Mouse (Mus musculus): ENCODE results near the gene AW011738. TPM values are rescaled to one million over a fixed set of nuclear protein-coding genes. Genes with fewer than 3 reads are reported as not detected.

The AW011738 gene
- polyA plus RNA-seq, 1 experiment from 2014 or later: 4.2 TPM

DNA sequence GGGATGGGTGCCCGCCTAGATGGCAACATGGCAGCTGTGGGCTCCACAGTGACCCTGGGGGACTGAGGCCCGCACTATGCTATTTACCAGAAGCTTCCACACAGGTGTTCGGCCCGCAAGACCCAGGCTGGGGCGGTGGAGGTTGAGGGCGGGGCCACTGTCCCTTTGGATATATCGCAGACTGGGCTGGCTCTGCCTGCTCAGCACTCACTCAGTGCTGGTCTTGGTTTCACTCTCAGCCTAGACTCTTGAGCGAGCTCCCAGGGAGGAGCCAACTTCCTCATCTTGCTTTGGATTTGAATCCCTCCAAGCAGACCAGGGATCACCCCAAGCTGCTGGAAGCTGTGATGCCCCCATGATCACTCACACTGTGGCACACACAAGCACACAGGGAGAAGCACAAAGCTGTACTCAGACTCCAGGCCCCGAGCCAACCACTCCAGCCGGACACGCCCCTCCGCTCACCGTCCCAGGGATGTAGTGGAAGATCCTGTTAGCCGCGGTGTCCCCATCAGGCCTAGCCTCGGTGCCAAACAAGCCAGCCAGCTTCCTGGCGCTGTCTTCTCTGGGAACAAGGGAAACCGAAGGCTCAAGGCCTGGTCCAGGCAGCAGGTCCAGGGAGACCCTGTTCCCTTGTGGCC, 24.8 kb downstream of the AW011738 start:
- ATAC-seq (ENCODE audit: low FRiP score): no peak
- WGBS: 39% methylated on average over 18 of the region's 18 CpGs
- Histone ChIP-seq H3K27me3 (replicated peaks) (no peaks in the 10 kb centered on the region), H3K27ac (replicated peaks) (no peak overlapping the region), H3K9ac (replicated peaks) (no peak overlapping the region), H3K4me1 (peaks cover 6% of the 10 kb centered on the region; the same call in 1 of the 2 replicates), H3K4me2 (no peak overlapping the region), H3K9me3 (replicated peaks) (no peaks in the 10 kb centered on the region), H3K36me3 (peaks cover 45% of the 10 kb centered on the region), H3K4me3 (replicated peaks) (no peak overlapping the region)

DNA sequence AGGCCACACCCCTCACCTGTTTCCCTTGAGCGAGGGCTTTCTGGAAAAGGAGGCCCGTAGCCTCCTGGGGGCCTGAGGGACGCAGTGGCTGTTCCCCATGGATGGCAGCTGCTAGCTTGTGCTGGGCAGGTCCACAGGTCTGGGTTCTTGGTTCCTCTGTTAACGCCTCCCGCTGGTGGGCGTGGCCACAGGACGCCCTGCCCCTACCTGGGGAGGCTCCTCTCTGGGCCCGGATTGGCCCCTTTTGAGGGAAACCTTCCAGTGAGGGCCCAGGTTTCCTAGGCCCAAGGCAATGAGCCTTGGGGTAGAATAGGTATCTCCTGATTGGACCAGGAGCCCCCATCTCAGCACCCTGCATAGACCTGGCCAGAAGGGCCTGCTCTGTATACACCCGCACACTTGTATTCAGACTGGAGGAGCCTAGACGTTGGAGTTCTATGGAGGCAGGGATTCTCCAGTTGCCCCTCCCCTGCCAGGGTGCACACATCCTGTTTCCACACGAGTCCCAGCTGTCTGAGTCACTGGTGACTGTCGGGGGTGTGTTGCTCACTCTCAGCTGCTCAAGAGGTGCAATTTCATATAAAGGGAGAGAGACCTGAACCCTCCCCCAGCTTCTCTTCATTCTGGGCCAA, 25.4 kb downstream of the AW011738 start:
- H3K36me3 ChIP-seq: peaks cover 48% of the 10 kb centered on the region
- no peak for ATAC-seq (ENCODE audit: low FRiP score)

DNA sequence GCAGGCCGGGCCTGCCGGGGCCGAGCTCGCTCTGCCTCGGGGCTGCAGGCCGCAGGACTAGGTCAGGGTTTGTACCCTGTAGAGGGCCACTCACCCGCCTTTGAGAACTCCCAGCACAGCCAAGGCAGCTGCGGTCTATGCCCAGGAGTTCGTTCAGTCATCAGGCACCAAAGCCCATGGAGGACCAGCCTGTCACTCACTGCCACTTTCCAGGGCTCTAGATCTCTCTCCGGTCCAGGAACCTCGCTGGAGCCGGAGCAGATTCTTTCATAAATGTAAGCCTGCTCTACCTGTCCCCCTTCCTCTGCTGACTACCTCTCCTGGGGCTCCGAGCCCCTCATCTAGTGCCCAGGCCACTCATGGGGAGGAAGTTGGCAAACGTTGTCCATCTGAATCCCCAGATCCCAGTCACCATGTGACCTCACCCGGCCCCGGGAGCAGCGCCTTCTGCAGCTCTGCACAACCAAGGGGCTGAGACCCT, 31.0 kb downstream of the AW011738 start:
- Histone ChIP-seq H3K9me3 (replicated peaks) (no peaks in the 10 kb centered on the region), H3K4me2 (peak overlapping the region; percentile 92), H3K36me3 (peaks cover 56% of the 10 kb centered on the region), H3K9ac (replicated peaks) (peak overlapping the region; percentile 75), H3K4me1 (peaks cover 23% of the 10 kb centered on the region), H3K4me3 (replicated peaks) (peak overlapping the region; percentile 73), H3K27me3 (replicated peaks) (no peaks in the 10 kb centered on the region), H3K27ac (replicated peaks) (peak overlapping the region; percentile 90)
- 6% methylated on average over 17 of the region's 17 CpGs for WGBS
- peak; percentile 23; the same call in 1 of the 2 replicates for ATAC-seq (ENCODE audit: low FRiP score)

More for the DNA sequence above, 25.4 kb downstream of the AW011738 start:
- WGBS: 24% methylated on average over 12 of the region's 12 CpGs
- no peak overlapping the region for H3K9ac ChIP-seq (replicated peaks)
- H3K4me3 ChIP-seq (replicated peaks): no peak overlapping the region
- H3K27ac ChIP-seq (replicated peaks): no peak overlapping the region
- H3K4me2 ChIP-seq: no peak overlapping the region
- peaks cover 12% of the 10 kb centered on the region for H3K4me1 ChIP-seq
- no peaks in the 10 kb centered on the region for H3K9me3 ChIP-seq (replicated peaks)
- no peaks in the 10 kb centered on the region for H3K27me3 ChIP-seq (replicated peaks)

DNA sequence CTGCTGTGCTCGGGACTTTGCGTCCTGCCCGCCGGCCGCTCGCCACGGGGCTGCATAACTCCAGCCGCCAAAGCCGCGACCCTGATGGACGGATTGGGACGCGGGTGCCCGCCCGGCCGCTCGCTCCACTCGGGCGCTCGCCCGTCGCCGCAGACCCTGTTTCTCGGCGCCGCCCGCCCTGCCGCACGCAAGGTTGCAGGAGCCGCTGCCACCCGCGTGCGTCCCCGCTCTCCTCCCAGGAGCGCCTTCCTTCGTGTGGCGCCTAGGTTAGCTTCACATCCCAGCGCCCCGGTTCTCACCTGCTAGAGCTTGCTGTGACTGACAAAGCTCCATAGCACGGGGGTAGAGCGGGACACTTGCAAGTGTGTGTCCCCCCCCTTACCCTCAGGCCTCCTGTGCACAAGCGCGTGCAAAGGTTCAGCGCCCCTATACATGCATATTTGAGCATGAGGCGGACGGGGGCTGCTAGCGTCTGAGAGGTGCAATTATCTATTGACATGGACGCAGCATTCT, 31.7 kb downstream of the AW011738 start, which contains the start of gene Plekhn1:
Plekhn1 (minus strand) TSS at position 157 of the 513 bp plus-strand sequence.
- H3K4me1 ChIP-seq: peaks cover 23% of the 10 kb centered on the region
- no peaks in the 10 kb centered on the region for H3K27me3 ChIP-seq (replicated peaks)
- peak within 1 kb of the TSS; percentile 94 for H3K27ac ChIP-seq (replicated peaks)
- H3K36me3 ChIP-seq: peaks cover 56% of the 10 kb centered on the region
- ATAC-seq (ENCODE audit: low FRiP score): peak; percentile 48
- peak within 1 kb of the TSS; percentile 92 for H3K4me2 ChIP-seq
- 0% methylated on average over 26 of the region's 48 CpGs for WGBS
- H3K4me3 ChIP-seq (replicated peaks): peak within 1 kb of the TSS; percentile 73
- H3K9me3 ChIP-seq (replicated peaks): no peaks in the 10 kb centered on the region
- H3K9ac ChIP-seq (replicated peaks): peak within 1 kb of the TSS; percentile 75

DNA sequence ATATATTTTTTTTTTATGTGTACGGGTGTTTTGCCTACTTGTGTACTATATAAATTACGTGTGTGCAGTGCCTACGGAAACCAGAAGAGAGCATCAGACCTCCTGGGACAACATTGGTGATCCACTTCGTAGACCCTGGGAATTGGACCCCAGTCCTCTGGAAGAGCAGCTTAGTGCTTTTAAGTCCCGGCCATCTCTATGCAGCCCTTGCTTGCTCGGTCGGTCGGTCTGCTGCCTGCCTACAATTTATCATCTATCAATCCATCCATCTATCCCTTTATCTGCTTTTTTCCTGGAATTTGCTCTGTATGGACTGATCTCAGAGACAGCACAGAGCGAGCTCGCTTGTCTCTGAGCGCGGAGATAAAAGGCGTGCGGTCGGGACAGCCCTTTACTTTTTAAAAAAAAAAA, 32.3 kb downstream of the AW011738 start:
- H3K9ac ChIP-seq (replicated peaks): peak overlapping the region; percentile 60
- H3K4me1 ChIP-seq: peaks cover 23% of the 10 kb centered on the region
- H3K4me3 ChIP-seq (replicated peaks): peak overlapping the region; percentile 73
- H3K4me2 ChIP-seq: peak overlapping the region; percentile 92
- H3K27me3 ChIP-seq (replicated peaks): no peaks in the 10 kb centered on the region
- peaks cover 56% of the 10 kb centered on the region for H3K36me3 ChIP-seq
- ATAC-seq (ENCODE audit: low FRiP score): peak; percentile 42
- H3K27ac ChIP-seq (replicated peaks): peak overlapping the region; percentile 94
- under 1% methylated on average over 15 of the region's 15 CpGs for WGBS
- H3K9me3 ChIP-seq (replicated peaks): no peaks in the 10 kb centered on the region

DNA sequence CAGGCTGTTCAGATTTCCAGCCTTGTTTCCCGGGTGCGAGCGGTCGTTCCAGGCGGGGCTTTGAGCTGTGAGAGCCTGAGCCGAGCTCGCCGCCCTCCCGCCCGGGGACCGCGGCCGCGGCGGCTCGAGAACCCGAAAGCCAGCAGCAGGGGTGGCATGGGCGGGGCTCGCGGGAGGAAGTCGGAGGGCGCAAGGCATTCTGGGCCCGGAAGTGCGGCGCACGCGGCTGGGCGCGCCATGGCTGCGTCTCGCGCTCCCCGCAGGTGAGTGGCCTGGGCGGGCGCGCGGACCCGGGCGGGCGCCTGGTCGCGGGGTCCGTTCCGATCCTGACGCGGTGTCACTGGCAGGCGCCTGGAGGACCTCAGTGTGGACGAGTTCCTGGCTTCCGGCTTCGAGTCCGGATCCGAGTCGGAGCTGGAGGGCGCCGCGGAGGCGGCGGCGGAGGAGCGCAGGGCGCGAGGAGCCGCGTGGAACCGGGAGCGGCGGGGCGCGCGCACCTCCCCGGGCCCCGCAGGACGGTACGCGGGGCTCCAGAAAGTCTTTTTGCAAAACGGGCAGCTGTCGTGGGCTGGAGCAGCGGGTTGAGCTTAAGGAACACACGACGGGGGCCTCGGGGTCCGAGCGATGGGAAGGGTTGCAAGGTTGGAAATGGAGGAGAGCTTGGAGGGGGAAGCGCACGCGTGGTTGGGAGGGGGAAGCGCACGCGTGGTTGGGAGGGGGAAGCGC, 32.9 kb downstream of the AW011738 start, which contains the start of gene Noc2l:
Noc2l (plus strand) TSS at position 203 of the 726 bp plus-strand sequence.
- peak within 1 kb of the TSS; percentile 75 for H3K9ac ChIP-seq (replicated peaks)
- H3K4me3 ChIP-seq (replicated peaks): peak within 1 kb of the TSS; percentile 73
- peak; percentile 88 for ATAC-seq (ENCODE audit: low FRiP score)
- peaks cover 56% of the 10 kb centered on the region for H3K36me3 ChIP-seq
- peaks cover 23% of the 10 kb centered on the region for H3K4me1 ChIP-seq
- H3K27me3 ChIP-seq (replicated peaks): no peaks in the 10 kb centered on the region
- WGBS: under 1% methylated on average over 81 of the region's 90 CpGs
- H3K4me2 ChIP-seq: peak within 1 kb of the TSS; percentile 92
- H3K9me3 ChIP-seq (replicated peaks): no peaks in the 10 kb centered on the region
- H3K27ac ChIP-seq (replicated peaks): peak within 1 kb of the TSS; percentile 94

DNA sequence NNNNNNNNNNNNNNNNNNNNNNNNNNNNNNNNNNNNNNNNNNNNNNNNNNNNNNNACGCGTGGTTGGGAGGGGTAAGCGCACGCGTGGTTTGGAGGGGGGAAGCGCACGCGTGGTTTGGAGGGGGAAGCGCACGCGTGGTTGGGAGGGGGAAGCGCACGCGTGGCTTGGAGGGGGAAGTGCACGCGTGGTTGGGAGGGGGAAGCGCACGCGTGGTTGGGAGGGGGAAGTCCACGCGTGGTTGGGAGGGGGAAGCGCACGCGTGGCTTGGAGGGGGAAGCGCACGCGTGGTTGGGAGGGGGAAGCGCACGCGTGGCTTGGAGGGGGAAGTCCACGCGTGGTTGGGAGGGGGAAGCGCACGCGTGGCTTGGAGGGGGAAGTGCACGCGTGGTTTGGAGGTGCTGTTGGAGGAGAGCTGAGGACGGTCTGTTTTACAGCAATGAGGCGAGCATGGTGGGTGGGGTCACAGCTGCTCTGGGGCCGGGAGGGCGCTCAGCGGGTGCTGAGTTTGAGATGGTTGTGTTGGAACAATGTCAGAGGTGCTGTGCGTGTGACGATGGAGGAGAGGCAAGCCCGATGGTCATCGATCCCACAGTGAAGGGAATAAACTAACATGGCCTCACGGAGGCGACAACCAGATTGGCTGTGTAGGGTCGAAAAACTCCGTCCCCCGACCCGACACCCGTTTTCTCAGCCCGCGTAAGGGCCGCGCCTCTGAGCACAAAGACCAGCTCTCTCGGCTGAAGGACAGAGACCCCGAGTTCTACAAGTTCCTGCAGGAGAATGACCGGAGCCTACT, 33.7 kb downstream of the AW011738 start:
- H3K9me3 ChIP-seq (replicated peaks): no peaks in the 10 kb centered on the region
- H3K36me3 ChIP-seq: peaks cover 56% of the 10 kb centered on the region
- peaks cover 23% of the 10 kb centered on the region for H3K4me1 ChIP-seq
- H3K4me3 ChIP-seq (replicated peaks): peak overlapping the region; percentile 73
- H3K9ac ChIP-seq (replicated peaks): no peak overlapping the region
- H3K4me2 ChIP-seq: peak overlapping the region; percentile 92
- peak overlapping the region; percentile 94; the same call in 1 of the 2 replicates for H3K27ac ChIP-seq (replicated peaks)
- no peak for ATAC-seq (ENCODE audit: low FRiP score)
- H3K27me3 ChIP-seq (replicated peaks): no peaks in the 10 kb centered on the region
- WGBS: 24% methylated on average over 58 of the region's 60 CpGs

DNA sequence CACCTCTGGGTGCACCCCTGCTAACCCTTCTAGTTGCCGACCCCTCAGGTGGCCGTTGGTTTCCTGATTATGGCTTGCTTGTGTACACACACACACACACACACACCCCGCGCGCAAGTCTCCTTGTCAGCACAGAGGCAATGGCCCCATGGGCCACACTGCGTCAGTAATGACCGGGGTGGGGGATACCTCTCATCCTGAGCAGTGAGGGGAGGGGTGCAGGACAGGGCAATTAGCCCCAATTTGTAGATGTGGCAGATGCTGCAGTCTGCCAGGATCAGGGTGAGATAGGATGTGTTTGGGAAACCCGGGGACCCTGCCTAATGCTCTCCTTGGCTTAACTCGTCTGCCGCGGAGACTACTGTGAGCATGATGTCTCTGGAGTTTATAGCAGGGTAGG, 46.5 kb downstream of the AW011738 start:
- no peak for ATAC-seq (ENCODE audit: low FRiP score)

DNA sequence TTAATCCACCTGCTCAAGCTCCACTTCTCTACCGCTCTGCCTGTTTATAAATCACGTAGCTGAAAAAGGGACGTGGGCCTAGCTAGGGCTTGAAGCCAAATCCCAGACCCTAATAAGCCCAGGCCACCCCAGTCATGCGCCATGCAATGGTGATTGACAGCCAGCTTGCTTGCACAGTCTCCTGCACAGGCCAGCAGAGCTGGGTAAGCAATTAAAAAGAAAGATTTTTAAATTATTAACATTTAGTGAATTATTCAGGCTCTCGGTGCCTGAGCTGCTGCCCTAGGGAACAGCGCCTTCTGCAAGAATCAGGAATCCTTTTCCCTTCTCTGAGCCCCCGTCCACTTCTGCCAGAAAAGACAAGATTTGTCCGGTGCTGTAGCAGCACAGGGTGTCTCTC, 48.0 kb downstream of the AW011738 start:
- Histone ChIP-seq H3K4me3 (replicated peaks) (no peak overlapping the region), H3K9me3 (replicated peaks) (no peaks in the 10 kb centered on the region), H3K36me3 (peaks cover 32% of the 10 kb centered on the region), H3K4me2 (no peak overlapping the region), H3K27ac (replicated peaks) (no peak overlapping the region), H3K4me1 (peaks cover 20% of the 10 kb centered on the region), H3K9ac (replicated peaks) (no peak overlapping the region), H3K27me3 (replicated peaks) (peaks cover 28% of the 10 kb centered on the region)
- ATAC-seq (ENCODE audit: low FRiP score): no peak
- 64% methylated on average over 8 of the region's 8 CpGs for WGBS

More for the DNA sequence above, 46.5 kb downstream of the AW011738 start:
- H3K27ac ChIP-seq (replicated peaks): no peak overlapping the region
- no peak overlapping the region for H3K9ac ChIP-seq (replicated peaks)
- 53% methylated on average over 11 of the region's 11 CpGs for WGBS
- no peak overlapping the region for H3K4me2 ChIP-seq
- no peak overlapping the region for H3K4me3 ChIP-seq (replicated peaks)
- peaks cover 45% of the 10 kb centered on the region for H3K36me3 ChIP-seq
- no peaks in the 10 kb centered on the region for H3K9me3 ChIP-seq (replicated peaks)
- peaks cover 9% of the 10 kb centered on the region for H3K4me1 ChIP-seq
- H3K27me3 ChIP-seq (replicated peaks): peaks cover 17% of the 10 kb centered on the region; the same call in 1 of the 2 replicates

DNA sequence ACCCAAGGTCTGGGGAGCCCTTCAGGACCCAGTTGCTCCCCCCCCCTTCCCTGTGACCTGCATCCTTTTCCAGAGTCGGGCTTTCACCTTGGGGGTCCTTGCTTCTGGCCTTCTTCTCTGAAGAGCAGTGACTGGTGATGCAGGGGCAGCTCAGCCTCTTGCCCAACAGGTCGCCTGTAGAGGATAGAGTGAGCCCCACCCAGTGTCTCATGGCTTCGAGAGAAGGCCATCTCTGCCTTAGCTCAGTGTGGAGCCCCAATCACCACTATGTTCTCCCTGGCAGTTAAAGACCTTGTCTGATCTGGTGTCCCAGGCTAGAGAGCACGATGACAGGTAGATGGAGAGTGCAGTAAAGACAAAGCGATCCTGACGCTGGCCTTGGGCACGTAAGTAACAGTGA, 49.0 kb downstream of the AW011738 start:
- WGBS: 32% methylated on average over 7 of the region's 7 CpGs
- Histone ChIP-seq H3K27me3 (replicated peaks) (peaks cover 28% of the 10 kb centered on the region), H3K36me3 (peaks cover 22% of the 10 kb centered on the region), H3K4me2 (no peak overlapping the region), H3K4me3 (replicated peaks) (no peak overlapping the region), H3K27ac (replicated peaks) (no peak overlapping the region), H3K4me1 (peaks cover 20% of the 10 kb centered on the region), H3K9me3 (replicated peaks) (no peaks in the 10 kb centered on the region), H3K9ac (replicated peaks) (no peak overlapping the region)
- no peak for ATAC-seq (ENCODE audit: low FRiP score)

DNA sequence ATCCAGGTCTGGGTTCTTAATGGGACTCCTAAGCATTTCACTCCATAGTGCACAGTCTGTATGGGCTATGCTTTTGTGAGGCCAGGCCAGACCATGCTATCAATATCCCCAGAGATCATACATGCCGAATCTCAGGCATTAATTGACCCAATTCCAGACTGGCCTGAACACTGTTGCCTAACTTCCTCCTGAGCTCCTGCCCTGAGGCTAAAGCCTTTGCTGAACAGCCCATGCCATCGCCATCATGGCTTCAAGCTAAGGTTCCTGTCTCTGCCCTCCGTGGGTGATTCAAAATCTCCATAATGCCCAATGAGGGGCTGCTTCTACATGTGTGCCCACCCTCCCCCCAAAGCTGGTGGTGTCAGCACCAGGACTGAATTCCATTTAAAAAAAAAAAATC, 49.5 kb downstream of the AW011738 start:
- H3K27me3 ChIP-seq (replicated peaks): peaks cover 28% of the 10 kb centered on the region
- H3K27ac ChIP-seq (replicated peaks): no peak overlapping the region
- H3K4me3 ChIP-seq (replicated peaks): no peak overlapping the region
- H3K9ac ChIP-seq (replicated peaks): no peak overlapping the region
- peaks cover 20% of the 10 kb centered on the region for H3K4me1 ChIP-seq
- no peaks in the 10 kb centered on the region for H3K9me3 ChIP-seq (replicated peaks)
- 36% methylated on average over 3 of the region's 3 CpGs for WGBS
- no peak overlapping the region for H3K4me2 ChIP-seq
- H3K36me3 ChIP-seq: peaks cover 17% of the 10 kb centered on the region
- ATAC-seq (ENCODE audit: low FRiP score): no peak
